Mouse (Mus musculus): ENCODE results near the gene Aspm. TPM values are rescaled to one million over a fixed set of nuclear protein-coding genes. Genes with fewer than 3 reads are reported as not detected.
A peak's percentile ranks its signal among the peaks of the same experiment; 100 is the strongest.

The Aspm gene
- total and polyA plus RNA-seq, 3 experiments = 15.1 to 137 (median 15.1) TPM

GRCm38 (mm10) chr1:139465936-139466335 lies 11.4 kb downstream of the Aspm start:
- Histone ChIP-seq H3K4me3 (ENCODE audit: control insufficient read depth in 1 of 2, insufficient read depth in 1 of 2, low read depth in 2 of 2, low read length in 2 of 2) (no peak overlapping the region), H3K9ac (ENCODE audit: control insufficient read depth, low read depth, low read length, poor library complexity, severe bottlenecking) (no peak overlapping the region), H3K4me1 (ENCODE audit: control insufficient read depth in 1 of 2, insufficient read depth in 2 of 2, low read length in 2 of 2) (no peaks in the 10 kb centered on the region), H3K79me2 (ENCODE audit: control insufficient read depth, insufficient read depth, low read length, poor library complexity) (peaks cover 2% of the 10 kb centered on the region; the same call in 1 of the 2 replicates), H3K27ac (ENCODE audit: control insufficient read depth, low read depth, low read length) (no peak overlapping the region), H3K9me3 (replicated peaks; ENCODE audit: insufficient read depth, low read length) (no peaks in the 10 kb centered on the region), H3K27me3 (ENCODE audit: control insufficient read depth in 1 of 2, insufficient read depth in 2 of 2, low read length in 2 of 2) (no peaks in the 10 kb centered on the region), H3K36me3 (ENCODE audit: control insufficient read depth in 1 of 2, insufficient read depth in 2 of 2, low read length in 2 of 2) (peaks cover 0 to 51% of the 10 kb centered on the region in 2 experiments; a peak in 2 of 4 replicates)
- no peak for TF ChIP-seq TAL1 (IDR thresholded peaks at IDR 0.05; ENCODE audit: low read length)
- TF ChIP-seq KAT2A (conservative IDR thresholded peaks at IDR 0.05; ENCODE audit: low read depth, low read length) = no peak
- TF ChIP-seq TCF12 (IDR thresholded peaks at IDR 0.05; ENCODE audit: low read depth, low read length) = no peak
- no peak for TF ChIP-seq ETS1 (IDR thresholded peaks at IDR 0.05; ENCODE audit: low read depth, low read length)
- TF ChIP-seq E2F4 (IDR thresholded peaks at IDR 0.05; ENCODE audit: borderline replicate concordance, low read depth, low read length) = no peak
- no peak for TF ChIP-seq SIN3A (IDR thresholded peaks at IDR 0.05; ENCODE audit: low read length)
- TF ChIP-seq SMC3 (IDR thresholded peaks at IDR 0.05; ENCODE audit: low read depth, low read length) = no peak
- peak; percentile 31 for DNase-seq (ENCODE audit: low read depth, low spot score)

GRCm38 (mm10) chr1:139478898-139479297 lies 24.3 kb downstream of the Aspm start:
- Histone ChIP-seq H3K27ac (ENCODE audit: control insufficient read depth, low read depth, low read length) (no peak overlapping the region), H3K79me2 (ENCODE audit: control insufficient read depth, insufficient read depth, low read length, poor library complexity) (no peaks in the 10 kb centered on the region; the same call in 1 of the 2 replicates), H3K27me3 (ENCODE audit: control insufficient read depth in 1 of 2, insufficient read depth in 2 of 2, low read length in 2 of 2) (no peaks in the 10 kb centered on the region), H3K4me1 (ENCODE audit: control insufficient read depth in 1 of 2, insufficient read depth in 2 of 2, low read length in 2 of 2) (no peaks in the 10 kb centered on the region; a peak in 1 of 4 replicates), H3K36me3 (ENCODE audit: control insufficient read depth in 1 of 2, insufficient read depth in 2 of 2, low read length in 2 of 2) (peaks cover 0 to 42% of the 10 kb centered on the region in 2 experiments; a peak in 3 of 4 replicates), H3K9ac (ENCODE audit: control insufficient read depth, low read depth, low read length, poor library complexity, severe bottlenecking) (no peak overlapping the region), H3K9me3 (replicated peaks; ENCODE audit: insufficient read depth, low read length) (no peaks in the 10 kb centered on the region), H3K4me3 (ENCODE audit: control insufficient read depth in 1 of 2, insufficient read depth in 1 of 2, low read depth in 2 of 2, low read length in 2 of 2) (no peak overlapping the region)
- no peak for TF ChIP-seq ZC3H11A (IDR thresholded peaks at IDR 0.05; ENCODE audit: low read depth, low read length)
- TF ChIP-seq E2F4 (IDR thresholded peaks at IDR 0.05; ENCODE audit: borderline replicate concordance, low read depth, low read length) = no peak
- no peak for TF ChIP-seq ZKSCAN1 (IDR thresholded peaks at IDR 0.05; ENCODE audit: low read depth, low read length)
- no peak for TF ChIP-seq ELF1 (IDR thresholded peaks at IDR 0.05; ENCODE audit: low read depth, low read length)
- no peak for TF ChIP-seq MAZ (IDR thresholded peaks at IDR 0.05; ENCODE audit: low read depth, low read length)
- DNase-seq (ENCODE audit: low read depth, low spot score) = no peak

GRCm38 (mm10) chr1:139480246-139480645 lies 25.7 kb downstream of the Aspm start:
- TF ChIP-seq MYC (IDR thresholded peaks at IDR 0.05; ENCODE audit: low read depth, low read length) = no peak
- H3K27ac ChIP-seq (ENCODE audit: control insufficient read depth, low read depth, low read length) = no peak overlapping the region
- no peaks in the 10 kb centered on the region for H3K27me3 ChIP-seq (ENCODE audit: control insufficient read depth in 1 of 2, insufficient read depth in 2 of 2, low read length in 2 of 2)
- no peak overlapping the region for H3K9ac ChIP-seq (ENCODE audit: control insufficient read depth, low read depth, low read length, poor library complexity, severe bottlenecking)
- DNase-seq (ENCODE audit: low read depth, low spot score) = no peak
- peaks cover 0 to 33% of the 10 kb centered on the region in 2 experiments; a peak in 3 of 4 replicates for H3K36me3 ChIP-seq (ENCODE audit: control insufficient read depth in 1 of 2, insufficient read depth in 2 of 2, low read length in 2 of 2)
- H3K9me3 ChIP-seq (replicated peaks; ENCODE audit: insufficient read depth, low read length) = no peaks in the 10 kb centered on the region
- no peaks in the 10 kb centered on the region; a peak in 1 of 4 replicates for H3K4me1 ChIP-seq (ENCODE audit: control insufficient read depth in 1 of 2, insufficient read depth in 2 of 2, low read length in 2 of 2)
- H3K4me3 ChIP-seq (ENCODE audit: control insufficient read depth in 1 of 2, insufficient read depth in 1 of 2, low read depth in 2 of 2, low read length in 2 of 2) = no peak overlapping the region
- H3K79me2 ChIP-seq (ENCODE audit: control insufficient read depth, insufficient read depth, low read length, poor library complexity) = no peaks in the 10 kb centered on the region; the same call in 1 of the 2 replicates
